Mouse (Mus musculus) right cerebral cortex, adult 18-20 months (tissue): ENCODE data around the gene Ptpa.

Experiments
- DNase-seq: peaks from one replicate; pipeline ENCODE4 v3.0.0; 2022; ENCODE audit warnings: mixed read lengths

Gene Ptpa

DNA sequence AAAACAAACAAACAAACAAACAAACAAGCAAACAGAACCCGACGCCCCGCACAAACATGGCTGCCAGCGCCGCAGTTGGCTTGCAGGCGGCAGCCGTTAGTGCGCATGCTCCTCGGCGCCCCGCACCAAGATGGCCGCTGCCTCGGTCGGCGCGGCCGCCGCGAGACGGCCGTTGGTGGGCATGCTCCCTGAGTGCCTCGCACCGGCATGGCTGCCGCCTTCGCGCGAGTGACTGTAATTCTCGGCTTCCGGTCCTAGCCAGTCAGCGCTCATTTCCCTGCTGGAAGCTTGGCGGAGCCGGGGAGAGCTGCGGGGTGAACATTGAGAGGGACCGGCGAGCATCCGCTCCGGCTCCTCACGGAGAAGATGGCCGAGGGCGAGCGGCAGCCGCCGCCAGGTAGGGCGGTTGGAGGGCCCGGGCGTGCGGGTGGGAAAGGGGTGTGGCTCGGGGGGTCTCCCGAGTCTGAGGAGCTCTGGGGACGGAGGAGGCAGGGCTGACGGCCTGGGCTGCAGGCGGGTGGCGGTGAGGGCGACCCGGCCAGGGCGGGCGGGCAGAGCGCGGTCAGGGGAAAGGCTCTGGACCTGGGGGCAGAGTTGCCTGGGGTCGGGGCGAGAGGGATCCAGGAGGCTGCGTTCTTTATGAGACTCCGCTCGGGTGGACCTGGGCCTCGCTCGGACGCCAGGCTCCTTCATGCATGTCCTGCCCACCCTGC, at the start of gene Ptpa:
TSS of gene Ptpa (plus strand) at position 104 of the 713 bp plus-strand sequence.
- DNase-seq: peak; percentile 93

DNA sequence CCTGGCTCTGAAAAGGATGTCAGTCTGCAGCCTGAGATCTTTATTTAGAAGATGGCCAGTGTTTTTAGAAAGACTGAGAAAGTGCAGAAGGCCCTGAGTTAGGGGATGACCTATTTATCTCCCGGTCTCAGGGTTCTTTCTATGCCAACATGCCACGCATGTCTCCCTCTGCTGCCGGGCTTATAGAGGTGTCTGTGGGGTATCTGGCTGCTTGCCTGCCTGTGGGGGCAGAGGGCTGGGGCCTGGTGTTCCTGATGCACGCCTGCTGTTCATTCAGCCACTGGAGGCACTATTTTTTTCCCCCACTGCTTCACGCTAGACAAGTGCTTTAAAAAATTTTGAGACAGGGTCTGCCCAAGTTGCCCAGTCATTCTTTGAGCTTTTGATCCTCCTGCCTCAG, 49.6 kb upstream of the Ptpa start:
- no peak for DNase-seq

DNA sequence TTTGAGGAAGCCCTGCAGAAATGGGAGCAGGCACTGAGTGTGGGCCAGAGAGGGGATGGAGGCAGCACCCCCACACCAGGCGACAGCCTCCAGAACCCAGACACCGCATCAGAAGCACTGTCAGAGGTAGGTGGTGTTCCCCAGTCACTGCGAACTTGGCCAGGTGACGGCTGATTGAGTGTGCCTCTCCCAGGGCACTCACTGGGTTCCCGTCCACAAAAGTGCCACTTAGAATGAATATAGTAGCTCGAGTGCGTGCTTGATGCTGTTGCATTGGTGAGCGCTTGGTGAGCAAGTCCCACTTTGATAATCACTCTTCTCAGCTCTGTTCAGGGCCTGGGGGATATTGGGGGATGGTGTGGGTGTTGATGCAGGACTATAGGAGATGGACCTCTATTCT, 44.3 kb upstream of the Ptpa start:
- DNase-seq: no peak

DNA sequence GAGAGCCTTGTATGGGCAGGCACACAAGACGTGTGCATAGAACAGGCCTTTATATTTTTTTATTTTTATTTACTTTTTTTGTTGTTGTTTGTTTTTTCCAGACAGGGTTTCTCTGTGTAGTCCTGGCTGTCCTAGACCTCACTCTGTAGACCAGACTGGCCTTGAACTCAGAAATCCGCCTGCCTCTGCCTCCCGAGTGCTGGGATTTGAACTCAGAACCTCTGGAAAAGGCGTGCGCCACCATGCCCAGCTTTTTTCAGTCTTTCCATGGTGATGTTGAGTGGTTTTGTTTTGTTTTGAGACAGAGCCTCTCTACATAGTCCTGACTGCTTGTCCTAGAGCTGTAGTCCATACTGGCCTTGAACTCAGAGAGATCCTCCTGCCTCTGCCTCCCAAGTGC, 43.1 kb upstream of the Ptpa start:
- no peak for DNase-seq

DNA sequence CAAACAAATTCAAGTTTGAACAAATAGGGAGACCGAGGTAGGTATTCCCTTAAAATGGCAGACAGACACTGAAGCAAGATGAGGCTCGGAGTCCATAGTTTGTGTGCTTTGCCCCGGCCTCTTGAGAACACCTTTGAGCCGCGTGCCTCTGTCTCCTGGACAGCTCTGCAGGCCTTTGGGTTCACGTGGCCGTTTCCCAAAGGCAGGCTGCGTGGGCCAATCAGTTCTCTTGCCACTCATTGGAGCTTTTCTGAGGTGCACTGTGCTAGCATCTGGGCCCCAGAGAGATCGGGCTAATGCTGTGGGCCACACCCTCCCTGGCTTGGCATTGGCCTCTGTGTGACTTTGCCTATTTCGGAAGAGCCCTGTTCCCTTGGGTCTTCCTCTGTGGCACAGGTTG, 39.9 kb upstream of the Ptpa start:
- no peak for DNase-seq

DNA sequence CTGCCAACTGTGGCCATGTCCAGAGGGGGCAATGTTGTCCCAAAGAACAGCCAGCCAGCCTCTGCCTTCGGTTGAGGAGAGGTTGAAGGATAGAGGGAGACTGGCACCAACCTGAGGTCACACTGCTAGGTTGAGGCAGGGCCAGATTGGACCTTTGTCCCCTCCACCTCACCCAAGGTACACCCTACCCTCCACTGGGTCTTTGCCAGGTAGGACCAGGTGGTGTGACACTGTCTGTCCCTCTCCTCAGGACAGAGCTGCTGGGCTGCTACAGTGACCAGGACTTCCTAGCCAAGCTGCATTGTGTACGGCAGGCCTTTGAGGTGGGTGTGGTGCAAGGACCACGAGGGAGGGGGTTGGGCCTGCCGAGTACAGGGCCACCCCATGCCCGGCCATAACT, 38.1 kb upstream of the Ptpa start:
- no peak for DNase-seq

DNA sequence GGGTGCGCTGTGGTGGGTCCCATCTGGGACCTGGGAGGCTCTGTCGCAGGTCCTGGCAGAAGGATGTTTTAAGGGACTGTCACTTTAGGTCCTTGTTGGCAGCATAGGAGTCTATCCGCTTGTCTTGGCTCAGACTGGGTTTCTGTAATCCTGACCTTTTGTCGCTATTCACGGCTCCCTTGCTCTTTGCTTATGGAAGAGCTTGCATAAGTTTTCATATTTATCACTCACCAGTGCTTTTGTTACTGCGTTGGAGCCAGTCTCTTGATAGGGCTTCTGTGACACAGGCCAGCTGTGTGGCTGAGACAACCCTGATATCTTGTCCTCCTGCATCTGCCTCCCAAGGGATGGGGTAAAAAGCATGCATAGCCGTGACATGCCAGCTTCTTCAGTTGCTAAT, 36.5 kb upstream of the Ptpa start:
- DNase-seq: no peak

DNA sequence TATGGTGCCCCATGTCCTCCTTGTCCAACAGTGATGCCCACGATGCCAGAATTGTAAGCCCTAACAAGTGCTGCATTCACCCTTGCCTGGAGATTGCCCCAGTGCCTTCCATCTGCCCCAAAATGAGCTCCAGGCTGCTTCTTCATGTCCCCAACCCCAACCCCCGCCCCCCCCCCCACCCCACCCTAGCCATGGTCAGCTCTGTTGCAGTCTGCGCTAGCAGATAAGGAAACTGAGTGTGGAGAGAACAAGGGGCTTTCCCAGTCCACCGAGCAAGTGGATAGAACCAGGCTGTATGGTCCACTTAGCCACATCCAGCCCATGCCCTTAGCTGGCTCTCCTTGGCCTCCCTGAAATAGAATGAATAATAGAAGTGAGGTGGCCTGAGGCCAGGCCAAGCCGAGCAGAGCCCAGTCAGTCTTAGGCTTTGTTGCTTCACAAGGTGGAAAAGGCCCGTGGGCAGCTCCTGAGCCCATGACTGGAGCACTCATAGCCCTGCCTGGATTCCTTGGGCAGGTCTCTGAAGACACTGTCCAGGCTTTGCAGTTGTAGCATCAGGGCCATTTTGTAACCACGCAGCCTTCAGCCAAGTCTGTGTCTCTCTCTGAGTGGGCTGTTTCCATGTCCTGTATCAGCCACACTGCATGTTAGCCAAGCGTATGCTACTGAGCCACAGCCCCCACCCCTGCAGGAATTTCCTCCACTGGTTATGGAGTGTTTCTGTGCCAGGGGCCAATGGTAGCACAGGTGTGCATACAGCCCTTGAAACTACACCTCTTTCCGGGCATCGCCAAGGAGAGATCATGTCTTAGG, 35.1 kb upstream of the Ptpa start:
- no peak for DNase-seq

DNA sequence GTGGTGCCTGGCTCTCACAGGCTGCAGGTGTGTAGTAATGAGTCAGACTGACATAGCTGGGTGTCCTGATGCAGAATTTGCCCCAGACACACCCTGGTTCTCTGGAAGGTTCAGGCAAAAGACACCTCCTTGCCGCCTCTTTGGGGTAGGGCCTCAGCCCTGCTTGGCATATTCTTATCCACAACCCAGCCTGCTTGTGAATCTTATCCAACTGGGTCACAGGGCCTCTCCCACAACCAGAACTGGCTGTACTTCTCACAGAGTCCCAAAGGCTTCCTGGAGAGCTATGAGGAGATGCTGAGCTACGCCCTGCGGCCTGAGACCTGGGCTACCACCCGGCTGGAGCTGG, 34.5 kb upstream of the Ptpa start:
- no peak for DNase-seq

DNA sequence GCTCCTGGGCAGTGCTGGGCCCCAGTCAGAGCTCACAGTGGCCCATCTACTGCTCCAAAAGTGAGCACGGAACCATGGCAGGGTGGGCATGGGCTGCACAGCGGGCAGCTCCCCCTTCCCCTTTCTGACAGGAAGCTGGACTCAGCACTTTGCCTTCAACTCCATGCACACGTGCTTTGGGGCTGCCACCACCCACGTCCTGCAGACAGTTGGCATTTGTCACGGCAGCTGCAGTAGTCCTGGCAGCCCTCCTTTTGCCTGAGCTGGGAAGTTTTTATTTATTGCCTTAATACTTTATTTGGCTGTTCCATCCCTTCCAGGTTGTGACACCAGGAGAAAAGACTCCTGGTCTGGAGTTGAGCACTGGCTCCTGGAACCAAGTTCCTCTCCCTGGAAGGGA, 31.0 kb upstream of the Ptpa start:
- no peak for DNase-seq

DNA sequence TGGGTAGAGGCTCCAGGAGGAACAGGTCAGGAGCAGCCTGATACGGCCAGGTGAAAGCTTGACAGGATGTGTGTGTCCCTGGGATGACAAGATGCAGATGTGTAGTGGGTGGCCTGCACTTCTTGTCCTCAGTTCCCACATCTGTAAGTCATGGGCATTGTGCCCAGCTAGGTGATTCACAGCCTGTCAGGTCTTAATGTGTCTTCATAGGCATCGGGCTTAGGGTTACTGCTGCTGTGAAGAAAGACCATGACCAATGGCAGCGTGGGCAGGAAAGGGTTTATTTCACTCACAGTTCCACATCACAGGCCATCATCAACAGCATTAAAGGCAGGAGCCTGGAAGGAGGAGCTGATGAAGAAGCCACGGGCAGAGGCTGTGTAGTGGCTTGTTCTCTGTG, 30.2 kb upstream of the Ptpa start:
- DNase-seq: no peak

DNA sequence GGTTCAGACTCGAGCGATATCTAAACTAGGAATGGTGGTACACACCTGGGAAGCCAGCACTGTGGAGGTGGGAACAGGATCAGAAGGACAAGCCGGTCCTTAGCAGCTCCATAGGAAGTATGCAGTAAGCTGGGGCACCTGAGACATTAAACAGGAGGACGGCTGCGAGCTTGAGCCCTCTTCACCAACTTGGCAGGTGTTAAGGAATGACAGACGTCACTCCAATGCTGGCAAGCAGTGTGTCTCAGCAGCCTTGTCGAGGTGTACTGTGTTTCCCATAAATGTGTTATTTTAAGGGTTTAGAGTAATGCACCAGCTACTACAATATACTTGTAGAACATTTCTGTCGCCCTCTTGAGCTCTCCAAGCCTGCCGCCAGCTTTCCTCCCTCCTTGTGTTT, 28.9 kb upstream of the Ptpa start:
- no peak for DNase-seq

DNA sequence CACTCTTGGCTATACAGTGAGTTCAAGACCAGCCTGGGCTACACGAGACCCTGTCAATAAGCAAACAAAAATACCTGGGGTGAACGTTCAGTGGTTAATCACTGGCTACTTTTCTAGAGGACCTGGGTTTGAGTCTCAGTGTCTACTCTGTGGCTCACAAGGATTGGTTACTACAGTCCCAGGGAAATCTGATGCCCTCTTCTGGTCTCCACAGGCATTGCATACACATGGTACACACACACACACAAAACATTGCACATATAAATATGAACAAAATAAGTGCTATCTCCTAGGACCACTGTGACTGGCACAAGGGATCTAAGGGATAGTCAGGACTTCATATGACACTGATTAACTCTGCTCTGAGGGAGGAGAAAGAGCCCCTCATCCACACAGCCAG, 26.8 kb upstream of the Ptpa start:
- DNase-seq: no peak

DNA sequence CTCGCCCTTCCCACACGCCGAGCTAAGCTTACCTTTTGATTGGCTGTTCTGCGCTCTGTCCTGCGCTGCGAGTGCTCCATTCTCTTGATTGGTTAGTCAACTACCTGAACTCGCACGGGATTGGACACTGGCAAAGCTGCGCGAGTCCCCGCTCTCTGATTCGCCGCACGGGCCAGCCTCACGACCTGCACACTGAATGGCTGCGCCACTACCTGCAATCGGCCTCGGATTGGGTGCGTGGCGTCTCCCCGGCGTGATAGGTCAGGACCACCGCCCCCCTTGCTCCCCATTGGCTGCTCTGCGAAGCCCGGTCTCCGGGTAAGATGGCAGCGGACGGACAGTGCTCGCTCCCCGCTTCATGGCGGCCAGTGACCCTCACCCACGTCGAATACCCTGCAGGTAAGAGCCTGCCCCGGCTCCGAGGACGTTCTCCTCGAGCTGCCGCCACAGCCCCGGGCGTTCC, 23.7 kb upstream of the Ptpa start, which contains the start of gene Dolpp1:
TSS of gene Dolpp1 (plus strand) at position 141 of the 463 bp plus-strand sequence.
- DNase-seq: peak; percentile 99

DNA sequence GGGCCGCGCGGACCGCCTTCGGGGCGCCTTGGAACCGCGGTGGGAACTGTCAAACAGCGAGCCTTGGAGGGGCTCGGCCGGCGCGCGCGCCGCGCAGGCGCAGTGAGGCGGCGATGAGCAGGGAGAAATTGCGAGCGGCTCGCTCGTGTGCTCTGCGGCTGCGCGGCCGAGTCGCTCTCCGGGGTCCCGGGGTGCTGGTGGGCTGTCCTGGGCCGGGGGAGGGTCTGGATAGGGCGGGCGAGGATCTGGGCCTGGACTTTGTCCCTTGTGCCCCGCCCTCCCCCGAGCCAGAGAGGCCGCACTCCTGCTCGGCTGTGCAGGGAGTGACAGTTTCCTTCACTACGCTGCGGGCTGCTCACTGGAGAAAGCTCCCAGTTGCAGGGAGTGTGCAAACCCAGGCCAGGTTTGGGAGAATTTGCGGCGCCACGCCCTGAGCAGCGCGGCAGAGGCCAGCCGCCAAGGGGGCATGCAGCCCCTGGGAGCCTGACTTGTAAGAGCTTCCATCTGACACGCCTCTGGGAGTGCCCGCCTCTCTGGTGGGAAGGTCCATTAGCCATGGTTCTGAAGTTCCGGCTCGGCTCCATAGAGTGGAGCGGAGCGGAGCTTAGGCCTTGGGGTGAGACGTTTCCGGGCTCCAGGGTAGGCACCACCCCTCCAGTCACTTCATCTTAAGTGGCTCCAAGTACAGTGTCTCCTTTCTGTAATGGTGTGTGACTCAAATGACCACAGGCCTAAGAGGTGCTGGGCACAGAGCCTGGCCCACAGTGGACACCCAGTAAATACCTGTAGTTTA, 23.1 kb upstream of the Ptpa start:
- DNase-seq: peak; percentile 60

DNA sequence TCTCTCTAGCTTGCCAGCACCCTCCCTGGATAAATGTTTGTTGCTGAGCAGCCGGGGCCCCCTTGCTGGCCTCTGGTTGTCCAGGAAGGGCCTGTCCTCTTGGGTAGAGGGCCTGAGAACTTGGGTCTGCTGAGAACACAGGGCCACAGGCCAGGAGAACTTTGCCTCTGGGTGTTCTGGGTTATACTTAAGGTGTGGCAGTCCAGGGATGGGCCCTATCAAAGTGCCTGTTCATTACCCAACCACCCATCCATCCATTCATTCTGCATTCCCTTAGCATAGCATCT, 22.5 kb upstream of the Ptpa start:
- DNase-seq: no peak

DNA sequence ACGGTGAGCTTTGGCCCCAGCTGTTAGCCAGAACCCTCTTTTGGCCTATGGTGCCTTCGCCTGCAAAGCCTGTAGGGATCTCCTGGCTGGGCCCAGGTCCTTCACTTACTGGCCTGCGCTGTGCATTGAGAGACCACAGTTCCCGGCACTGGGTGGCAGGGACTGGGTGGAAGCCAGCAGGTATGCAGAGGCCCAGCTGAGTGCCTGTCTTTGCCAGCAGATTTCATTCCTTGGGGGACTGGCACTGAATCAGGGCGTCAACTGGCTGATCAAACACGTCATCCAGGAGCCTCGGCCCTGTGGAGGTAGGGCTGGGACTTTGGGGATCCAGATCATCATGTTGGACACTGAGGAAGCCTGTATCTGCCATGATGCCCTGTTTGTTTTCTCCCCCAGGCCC, 20.1 kb upstream of the Ptpa start:
- DNase-seq: no peak

DNA sequence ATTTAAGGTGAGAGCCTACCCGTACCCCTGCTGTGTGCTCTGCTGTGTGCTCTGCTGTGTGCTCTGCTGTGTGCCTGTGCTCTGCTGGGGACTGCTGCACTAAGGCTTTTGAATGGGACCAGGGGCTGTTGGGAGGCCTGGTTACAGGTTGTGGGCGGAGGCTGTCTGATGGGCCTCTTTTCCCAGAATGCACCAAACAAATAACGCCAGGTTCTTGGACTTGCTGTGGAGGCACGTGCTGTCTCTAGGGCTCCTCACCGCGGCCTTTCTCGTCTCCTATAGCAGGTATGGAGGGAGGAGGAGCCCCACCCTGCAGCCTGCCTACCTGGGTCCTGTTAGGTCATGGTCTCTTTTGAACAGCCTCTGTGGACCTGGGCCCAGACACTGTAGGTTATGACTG, 19.6 kb upstream of the Ptpa start:
- DNase-seq: no peak

DNA sequence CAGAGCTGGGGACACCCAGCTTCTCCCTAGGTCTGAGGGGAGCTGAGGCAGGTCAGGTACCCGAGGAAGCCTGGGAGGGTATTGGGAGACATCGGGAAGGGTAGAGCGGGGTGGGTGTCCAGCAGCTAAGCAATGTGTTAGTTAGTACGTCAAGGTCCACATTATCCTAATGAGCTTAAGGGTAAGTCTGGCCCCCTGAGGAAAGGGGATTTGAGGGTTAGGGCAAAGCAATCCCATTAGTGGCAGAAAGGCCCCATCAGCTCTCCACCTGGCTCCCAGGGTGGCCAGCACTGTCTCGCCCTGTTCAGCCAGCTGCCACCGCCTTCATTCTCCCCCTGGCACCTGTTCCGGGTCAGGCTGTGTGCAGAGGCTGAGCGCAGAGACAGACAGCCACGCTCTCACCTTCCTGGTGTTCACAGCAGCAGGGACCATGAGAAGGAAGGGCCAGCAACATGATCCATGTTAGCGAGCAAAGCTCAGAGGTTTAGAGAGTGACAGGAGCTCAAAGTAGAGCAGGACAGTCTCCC, 17.8 kb upstream of the Ptpa start:
- DNase-seq: no peak

DNA sequence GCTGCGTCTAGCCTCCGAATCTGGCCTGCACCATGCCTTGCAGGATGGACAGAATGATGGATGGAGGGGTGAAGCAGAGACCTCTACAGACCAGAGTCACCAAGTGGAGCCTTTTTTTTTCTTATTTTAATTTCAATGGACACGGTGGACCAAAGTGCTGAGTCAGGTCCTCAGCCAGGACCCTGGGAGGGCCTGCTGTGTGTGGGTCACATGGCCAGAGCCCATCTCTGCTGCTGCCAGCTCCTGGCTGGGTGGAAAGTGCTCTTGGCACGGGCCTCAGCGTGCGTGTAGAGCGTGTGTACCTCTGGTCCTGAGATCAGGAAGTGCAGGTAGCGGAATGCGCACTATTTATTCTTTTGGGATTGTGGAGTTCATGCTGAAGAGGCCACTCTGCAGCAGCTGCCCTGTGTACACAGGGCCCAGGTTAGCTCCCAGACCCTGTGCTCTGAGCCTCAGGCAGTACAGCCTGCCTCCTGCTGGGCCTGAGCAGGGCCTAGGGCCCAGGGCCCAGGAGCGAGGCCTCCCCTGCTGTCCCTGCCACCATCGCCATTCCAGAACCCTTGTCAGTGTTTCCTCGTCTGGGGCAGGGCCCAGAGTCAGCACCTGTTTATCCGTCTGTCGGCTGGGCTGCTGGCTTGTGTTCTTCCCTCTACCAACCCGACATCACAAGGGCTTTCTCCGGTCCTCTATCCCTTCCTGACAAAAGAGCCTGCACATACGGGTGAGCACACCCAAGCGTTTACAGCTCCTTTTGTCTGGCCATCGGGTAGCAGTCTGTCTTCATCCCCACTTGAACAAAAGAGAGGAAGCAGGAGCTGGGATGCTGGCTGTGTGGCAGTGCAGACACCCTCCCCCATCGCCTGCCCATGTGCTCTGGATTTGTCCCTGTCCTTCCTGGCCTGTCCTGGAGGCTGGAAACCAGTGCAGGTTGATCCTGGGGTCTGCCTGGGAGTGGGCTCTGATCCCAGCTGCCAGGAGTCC, 16.4 kb upstream of the Ptpa start:
- no peak for DNase-seq

DNA sequence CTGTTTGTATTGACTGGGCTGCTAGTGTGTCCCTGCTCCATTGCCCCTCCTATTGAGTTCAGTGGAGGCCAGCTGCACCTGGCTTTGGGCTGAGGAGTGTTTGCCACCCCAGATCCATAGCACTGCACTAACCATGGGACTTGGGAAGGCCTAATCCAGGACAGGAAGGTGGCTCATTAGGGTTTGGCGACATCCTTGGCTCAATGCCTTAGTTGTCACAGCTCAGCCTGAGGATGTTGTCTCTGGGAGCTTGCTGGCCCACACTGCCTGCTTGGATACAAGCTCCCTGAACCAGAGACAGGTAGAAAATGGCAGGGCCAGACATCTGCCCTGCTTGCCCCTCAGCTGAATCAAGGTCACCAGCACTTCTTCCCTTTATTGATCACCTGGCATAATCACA, 14.3 kb upstream of the Ptpa start:
- DNase-seq: no peak

DNA sequence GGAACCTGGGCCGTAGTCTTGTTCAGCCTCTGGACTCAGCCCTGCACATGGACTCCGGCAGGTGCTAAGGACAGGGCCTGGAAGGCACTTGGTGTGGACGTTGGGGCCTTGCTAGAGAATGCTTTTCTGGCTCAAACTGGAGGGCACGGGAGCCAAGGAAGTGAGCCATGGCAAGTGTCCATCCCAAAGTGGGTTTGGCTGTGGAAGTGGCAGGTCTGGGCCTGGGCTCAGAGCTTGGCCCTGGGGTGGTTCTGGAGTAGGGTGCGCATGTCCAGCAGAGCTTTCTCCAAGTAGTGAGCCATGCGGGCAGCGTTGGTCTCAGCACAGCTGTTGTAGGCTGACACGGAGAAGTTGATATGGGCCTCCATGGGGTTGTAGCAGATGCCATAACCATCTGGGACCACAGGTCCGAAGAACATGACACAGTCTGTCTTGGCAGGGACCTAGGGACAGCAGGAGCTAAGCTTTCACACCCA, 13.4 kb upstream of the Ptpa start:
- no peak for DNase-seq
